Mouse (Mus musculus): ENCODE measurements around the gene Slc25a25. TPM values are rescaled to one million over a fixed set of nuclear protein-coding genes. Genes with fewer than 3 reads are reported as not detected.

Gene Slc25a25
- polyA plus RNA-seq, 1 experiment, result 12.8 TPM

DNA sequence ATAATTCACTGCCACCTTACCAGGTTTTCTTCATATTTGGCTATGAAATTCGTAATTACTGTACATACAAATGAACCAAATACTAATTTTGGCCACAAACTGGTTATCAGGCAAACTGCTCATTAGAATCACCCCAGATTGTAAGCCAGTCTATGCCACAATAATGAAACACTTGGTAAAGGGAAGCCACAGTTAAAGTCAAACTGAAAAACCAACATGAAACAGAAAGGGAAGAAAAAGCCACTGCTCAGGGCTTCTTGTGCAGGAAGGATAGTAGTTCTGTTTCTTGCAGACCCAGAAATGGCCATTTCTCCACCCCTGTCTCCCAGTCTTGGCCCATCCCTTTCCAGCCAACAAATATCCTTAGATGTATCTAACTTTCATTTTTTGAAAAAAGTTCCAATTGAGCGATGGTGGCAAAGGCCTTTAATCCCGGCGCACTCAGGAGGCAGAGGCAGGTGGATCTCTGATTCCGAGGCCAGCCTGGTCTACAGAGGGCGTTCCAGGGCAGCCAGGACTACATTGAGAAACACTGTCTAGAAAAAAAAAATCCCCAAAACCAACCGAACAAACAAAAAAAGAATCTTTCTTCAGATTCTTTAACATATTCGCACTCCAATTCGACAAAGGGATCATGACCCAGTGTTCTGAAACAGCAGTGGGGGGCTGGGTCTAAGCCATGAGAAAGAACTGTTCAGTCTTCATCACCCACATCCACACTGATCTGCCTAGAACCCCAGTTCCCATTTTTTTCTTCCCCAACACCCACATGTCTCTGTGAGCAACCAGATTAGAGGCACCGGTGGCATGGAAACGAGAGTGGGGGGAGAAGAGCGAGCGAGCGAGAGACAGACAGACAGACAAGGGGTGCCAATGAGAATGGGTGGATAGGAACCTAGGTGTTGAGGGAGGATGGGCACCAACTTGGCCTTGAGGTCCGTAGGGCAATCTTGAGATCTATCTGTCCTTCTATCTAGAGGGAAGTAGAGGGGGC lies 1.2 kb downstream of the Slc25a25 start, which contains the start of gene Naif1:
Naif1 (plus strand) TSS at position 697 of the 994 bp plus-strand sequence.
- peak within 1 kb of the TSS; percentile 90 for H3K9ac ChIP-seq (ENCODE audit: low read depth, poor library complexity, severe bottlenecking)
- H3K4me3 ChIP-seq (ENCODE audit: low read depth, low read length), result peak within 1 kb of the TSS; percentile 78
- no peaks in the 10 kb centered on the region for H3K9me3 ChIP-seq (replicated peaks; ENCODE audit: control insufficient read depth, insufficient read depth, low read length, poor library complexity, severe bottlenecking)
- H3K4me1 ChIP-seq (ENCODE audit: control insufficient read depth, insufficient read depth, low read length), result no peaks in the 10 kb centered on the region
- no peak within 1 kb of the TSS for H3K27ac ChIP-seq (ENCODE audit: insufficient read depth, low read length)
- TF ChIP-seq EP300 (IDR thresholded peaks at IDR 0.05; ENCODE audit: insufficient read depth, low read depth, low read length), result no peak
- no peak for TF ChIP-seq CTCF (IDR thresholded peaks at IDR 0.05; ENCODE audit: low read depth, low read length)
- no peak for TF ChIP-seq POLR2A (IDR thresholded peaks at IDR 0.05; ENCODE audit: insufficient read depth, low read length)
- no peaks in the 10 kb centered on the region for H3K36me3 ChIP-seq (ENCODE audit: control insufficient read depth, insufficient read depth, low read length, poor library complexity, severe bottlenecking)
- 0 out of 2 replicates have a peak, but pooled peaks cover 2% of the 10 kb centered on the region for H3K27me3 ChIP-seq (ENCODE audit: control insufficient read depth, insufficient read depth, low read length, poor library complexity, severe bottlenecking)

DNA sequence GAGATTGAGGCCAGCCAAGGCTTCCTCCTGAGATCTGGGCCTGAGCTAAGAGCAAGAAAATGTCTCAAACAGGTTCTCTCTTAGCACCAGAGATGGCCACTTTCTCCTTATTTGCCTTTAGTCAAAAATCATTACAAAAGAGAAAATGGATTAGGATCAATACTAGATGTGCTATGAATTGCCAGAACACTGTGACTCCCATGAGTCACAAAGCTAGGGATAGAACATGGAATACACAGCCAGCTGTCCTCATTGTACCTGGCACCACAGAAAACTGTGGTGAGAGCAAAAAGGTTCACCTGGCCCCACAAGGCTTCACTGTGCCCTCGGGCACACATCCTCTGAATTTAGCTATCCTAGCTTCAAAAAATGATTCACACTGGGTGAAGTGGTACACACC lies 2.8 kb downstream of the Slc25a25 start:
- H3K27ac ChIP-seq (ENCODE audit: insufficient read depth, low read length), result no peak overlapping the region
- 0 out of 2 replicates have a peak, but pooled peaks cover 2% of the 10 kb centered on the region for H3K27me3 ChIP-seq (ENCODE audit: control insufficient read depth, insufficient read depth, low read length, poor library complexity, severe bottlenecking)

DNA sequence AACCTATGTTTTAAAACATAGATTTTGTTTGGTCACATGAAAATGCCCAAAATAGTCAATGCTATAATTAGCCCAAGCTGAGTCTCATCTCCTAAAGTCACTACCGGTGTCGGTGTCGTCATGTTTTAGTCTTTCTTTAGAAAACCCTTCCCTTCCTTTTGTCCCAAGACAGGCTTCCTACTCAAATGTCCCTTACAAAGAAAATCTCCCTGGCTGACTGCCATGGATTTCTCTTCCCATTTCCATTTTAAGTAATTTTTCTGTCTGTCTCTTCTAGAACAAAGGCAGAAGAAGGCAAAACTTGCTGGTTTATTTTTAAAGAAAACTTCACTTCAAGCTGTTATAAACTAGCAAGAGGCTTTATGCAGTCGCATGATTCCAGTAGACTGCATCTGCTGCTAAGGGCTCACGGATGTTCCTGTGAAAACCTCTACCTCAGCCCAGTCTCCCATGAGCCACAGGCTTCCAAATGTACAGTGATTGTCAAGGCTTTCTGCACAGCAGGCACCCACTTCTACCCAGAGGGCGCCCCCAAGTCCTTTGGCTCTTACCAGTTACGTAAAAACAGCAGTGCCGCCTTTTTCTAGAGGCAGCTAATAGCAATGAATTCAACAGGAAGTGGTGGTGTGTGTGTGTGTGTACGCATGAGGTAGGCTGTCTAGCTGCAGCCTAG lies 3.8 kb downstream of the Slc25a25 start:
- Histone ChIP-seq H3K36me3 (ENCODE audit: control insufficient read depth, insufficient read depth, low read length, poor library complexity, severe bottlenecking) (no peaks in the 10 kb centered on the region), H3K27me3 (ENCODE audit: control insufficient read depth, insufficient read depth, low read length, poor library complexity, severe bottlenecking) (0 out of 2 replicates have a peak, but pooled peaks cover 2% of the 10 kb centered on the region), H3K4me1 (ENCODE audit: control insufficient read depth, insufficient read depth, low read length) (no peaks in the 10 kb centered on the region), H3K4me3 (ENCODE audit: low read depth, low read length) (no peak overlapping the region), H3K9me3 (replicated peaks; ENCODE audit: control insufficient read depth, insufficient read depth, low read length, poor library complexity, severe bottlenecking) (no peaks in the 10 kb centered on the region), H3K27ac (ENCODE audit: insufficient read depth, low read length) (no peak overlapping the region), H3K9ac (ENCODE audit: low read depth, poor library complexity, severe bottlenecking) (no peak overlapping the region)
- TF ChIP-seq EP300 (IDR thresholded peaks at IDR 0.05; ENCODE audit: insufficient read depth, low read depth, low read length) (no peak), CTCF (IDR thresholded peaks at IDR 0.05; ENCODE audit: low read depth, low read length) (no peak), POLR2A (IDR thresholded peaks at IDR 0.05; ENCODE audit: insufficient read depth, low read length) (no peak)

More for the DNA sequence above, 2.8 kb downstream of the Slc25a25 start:
- Histone ChIP-seq H3K9ac (ENCODE audit: low read depth, poor library complexity, severe bottlenecking) (no peak overlapping the region), H3K4me3 (ENCODE audit: low read depth, low read length) (no peak overlapping the region), H3K9me3 (replicated peaks; ENCODE audit: control insufficient read depth, insufficient read depth, low read length, poor library complexity, severe bottlenecking) (no peaks in the 10 kb centered on the region), H3K4me1 (ENCODE audit: control insufficient read depth, insufficient read depth, low read length) (no peaks in the 10 kb centered on the region), H3K36me3 (ENCODE audit: control insufficient read depth, insufficient read depth, low read length, poor library complexity, severe bottlenecking) (no peaks in the 10 kb centered on the region)
- TF ChIP-seq CTCF (IDR thresholded peaks at IDR 0.05; ENCODE audit: low read depth, low read length), result no peak
- TF ChIP-seq POLR2A (IDR thresholded peaks at IDR 0.05; ENCODE audit: insufficient read depth, low read length), result no peak
- no peak for TF ChIP-seq EP300 (IDR thresholded peaks at IDR 0.05; ENCODE audit: insufficient read depth, low read depth, low read length)

- Histone ChIP-seq H3K4me3 (ENCODE audit: low read depth, low read length) (no peak overlapping the region), H3K36me3 (ENCODE audit: control insufficient read depth, insufficient read depth, low read length, poor library complexity, severe bottlenecking) (no peaks in the 10 kb centered on the region), H3K4me1 (ENCODE audit: control insufficient read depth, insufficient read depth, low read length) (no peaks in the 10 kb centered on the region), H3K27me3 (ENCODE audit: control insufficient read depth, insufficient read depth, low read length, poor library complexity, severe bottlenecking) (0 out of 2 replicates have a peak, but pooled peaks cover 2% of the 10 kb centered on the region), H3K9me3 (replicated peaks; ENCODE audit: control insufficient read depth, insufficient read depth, low read length, poor library complexity, severe bottlenecking) (no peaks in the 10 kb centered on the region), H3K9ac (ENCODE audit: low read depth, poor library complexity, severe bottlenecking) (no peak overlapping the region), H3K27ac (ENCODE audit: insufficient read depth, low read length) (no peak overlapping the region)
- TF ChIP-seq POLR2A (IDR thresholded peaks at IDR 0.05; ENCODE audit: insufficient read depth, low read length) (no peak), CTCF (IDR thresholded peaks at IDR 0.05; ENCODE audit: low read depth, low read length) (no peak)
Observed at GRCm38 (mm10) chr2:32445535-32445934, 5.7 kb downstream of the Slc25a25 start.

DNA sequence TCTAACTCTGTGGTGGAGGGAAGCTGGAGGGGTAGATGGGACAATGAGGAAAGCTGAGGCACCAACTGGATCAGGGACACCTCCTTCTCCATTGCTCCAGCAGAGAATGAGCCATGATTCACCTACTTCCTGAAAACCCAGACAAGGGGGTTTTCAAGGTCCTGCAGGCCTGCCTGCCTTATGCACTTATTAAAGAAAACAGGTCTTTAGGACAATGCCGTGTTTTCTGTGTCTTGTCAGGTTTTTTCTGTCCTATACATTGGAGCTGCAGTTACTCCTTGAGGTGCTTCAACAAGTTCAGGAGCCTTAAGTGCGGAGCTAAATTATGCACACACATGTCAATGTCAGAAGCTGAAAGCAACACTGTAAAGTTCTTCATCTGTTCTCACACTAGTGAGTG lies 9.7 kb downstream of the Slc25a25 start:
- H3K4me3 ChIP-seq (ENCODE audit: low read depth, low read length), result no peak overlapping the region
- TF ChIP-seq EP300 (IDR thresholded peaks at IDR 0.05; ENCODE audit: insufficient read depth, low read depth, low read length) (no peak), CTCF (IDR thresholded peaks at IDR 0.05; ENCODE audit: low read depth, low read length) (no peak), POLR2A (IDR thresholded peaks at IDR 0.05; ENCODE audit: insufficient read depth, low read length) (no peak)
- no peaks in the 10 kb centered on the region for H3K27me3 ChIP-seq (ENCODE audit: control insufficient read depth, insufficient read depth, low read length, poor library complexity, severe bottlenecking)
- H3K9ac ChIP-seq (ENCODE audit: low read depth, poor library complexity, severe bottlenecking), result no peak overlapping the region
- H3K27ac ChIP-seq (ENCODE audit: insufficient read depth, low read length), result no peak overlapping the region
- H3K9me3 ChIP-seq (replicated peaks; ENCODE audit: control insufficient read depth, insufficient read depth, low read length, poor library complexity, severe bottlenecking), result no peaks in the 10 kb centered on the region
- H3K4me1 ChIP-seq (ENCODE audit: control insufficient read depth, insufficient read depth, low read length), result no peaks in the 10 kb centered on the region
- no peaks in the 10 kb centered on the region for H3K36me3 ChIP-seq (ENCODE audit: control insufficient read depth, insufficient read depth, low read length, poor library complexity, severe bottlenecking)
